Mouse (Mus musculus) yolk sac, embryonic 10.5 days (tissue): ENCODE data around the gene Ak2.

Source experiments
- DNase-seq: peaks from one replicate; pipeline ENCODE4 v3.0.0-alpha.2; 2017; ENCODE audit warnings: low spot score

Gene Ak2

DNA sequence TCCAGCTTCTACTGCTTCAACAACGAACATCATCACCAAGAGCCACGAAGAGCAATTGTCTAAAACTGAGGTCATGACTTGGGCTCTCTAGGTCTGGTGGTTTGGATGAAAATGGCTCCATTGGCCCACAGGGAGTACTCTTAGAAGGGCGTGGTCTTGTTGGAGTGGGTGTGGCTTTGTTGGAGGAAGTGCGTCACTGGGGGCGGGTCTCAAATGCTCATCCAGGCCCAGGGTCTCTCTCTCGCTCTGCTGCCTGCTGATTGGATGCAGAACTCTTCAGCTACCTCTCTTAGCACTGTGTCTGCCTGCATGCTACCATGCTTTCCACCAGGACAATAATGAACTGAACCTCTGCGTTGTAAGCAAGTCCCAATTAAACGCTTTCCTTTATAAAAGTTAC lies 17.1 kb upstream of the Ak2 start:
- no peak for DNase-seq

DNA sequence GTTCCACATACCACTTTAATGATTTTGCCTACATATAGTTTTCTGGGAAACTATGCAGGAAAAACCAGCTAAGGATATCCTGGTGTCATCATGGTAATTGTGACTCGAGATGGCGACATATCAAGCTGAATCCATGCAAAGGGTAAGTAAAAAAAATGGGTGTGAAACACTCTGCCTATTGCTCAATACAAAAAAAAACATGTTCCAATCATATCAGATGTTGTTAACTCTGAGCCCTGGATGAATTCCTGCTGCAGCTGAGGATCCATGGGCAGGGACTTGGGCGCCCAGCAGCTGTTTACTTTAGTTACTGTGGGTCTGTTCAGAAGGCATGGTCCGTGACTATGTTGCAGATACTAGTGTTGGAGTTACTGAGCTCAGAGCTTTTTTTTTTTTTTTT lies 15.2 kb upstream of the Ak2 start:
- DNase-seq, result no peak

DNA sequence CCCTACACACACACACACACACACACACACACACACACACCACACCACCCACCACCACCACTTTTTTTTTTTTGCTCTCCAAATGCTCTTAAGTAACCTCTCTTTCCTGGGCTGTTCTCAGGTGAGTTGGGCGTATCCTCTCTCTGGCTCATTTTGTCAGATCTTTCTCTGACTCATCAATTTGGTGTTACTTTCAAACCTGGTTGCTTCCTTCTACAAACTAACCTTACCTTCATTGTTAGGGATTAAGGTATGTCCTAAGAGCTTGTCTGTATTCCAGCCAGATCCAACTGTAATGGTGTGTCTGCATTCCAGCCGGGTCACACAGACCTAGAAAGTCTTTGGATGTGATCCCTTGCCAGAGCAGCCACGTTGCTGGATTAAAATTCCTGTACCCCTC lies 14.5 kb upstream of the Ak2 start:
- no peak for DNase-seq

DNA sequence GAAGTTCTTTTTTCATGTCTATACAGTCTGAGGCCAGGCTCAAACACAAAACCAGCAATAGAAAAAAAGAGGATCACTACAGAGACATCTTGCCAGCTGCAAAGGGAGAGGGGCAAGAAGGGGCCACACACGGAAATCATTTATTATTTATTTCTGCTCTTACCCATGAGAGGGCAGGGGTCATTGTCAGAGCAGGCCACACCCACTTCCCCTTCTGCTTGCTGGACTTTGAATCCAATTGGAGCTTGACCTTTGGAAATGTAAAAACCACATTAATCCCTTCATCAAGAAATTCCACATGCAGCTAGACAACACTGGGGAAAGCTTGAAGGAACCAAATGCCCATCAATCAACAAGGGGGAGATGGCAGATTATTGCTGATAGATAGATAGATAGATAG lies 13.1 kb upstream of the Ak2 start:
- peak; percentile 28 for DNase-seq

DNA sequence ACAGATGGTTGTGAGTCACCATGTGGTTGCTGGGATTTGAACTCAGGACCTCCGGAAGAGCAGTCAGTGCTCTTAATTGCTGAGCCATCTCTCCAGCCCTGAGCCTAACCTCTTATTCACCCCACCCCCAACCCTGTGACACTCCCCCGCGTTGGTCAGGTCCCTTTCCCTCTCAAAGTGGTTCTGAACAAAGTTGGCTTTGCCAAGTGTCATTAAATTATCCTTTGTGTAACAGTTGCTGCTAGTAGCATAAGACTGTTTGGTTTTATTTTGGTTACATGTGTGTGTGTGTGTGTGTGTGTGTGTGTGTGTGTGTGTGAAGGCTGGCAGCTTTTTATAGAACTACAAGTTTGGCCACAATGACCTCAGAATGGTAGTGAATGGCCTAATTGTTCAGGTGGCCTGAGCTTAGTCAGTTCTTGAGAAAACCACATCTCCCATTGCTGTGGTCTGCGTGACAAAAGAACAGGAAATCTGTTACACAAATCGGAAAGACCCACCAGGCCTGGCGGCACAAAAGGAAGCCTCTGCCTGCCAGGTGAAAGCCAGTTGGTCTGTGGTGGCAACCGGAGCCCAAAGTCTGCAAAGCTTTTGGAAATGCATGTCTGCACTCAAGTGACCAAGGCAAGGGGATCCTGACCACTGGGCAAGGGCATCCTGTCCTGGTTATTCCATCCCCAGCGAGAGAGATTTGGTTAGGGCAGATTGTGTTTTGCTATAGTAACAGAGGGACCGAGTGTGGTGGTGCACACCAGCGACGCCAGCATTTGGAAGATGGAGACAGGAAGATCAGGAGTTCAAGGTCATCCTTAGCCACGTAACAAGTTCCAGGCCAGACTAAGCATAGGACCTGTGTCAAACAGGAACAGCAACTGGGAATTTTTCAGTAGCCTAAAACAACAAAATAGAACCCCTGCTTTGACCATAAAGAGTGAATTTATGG lies 10.6 kb upstream of the Ak2 start:
- DNase-seq, result no peak

DNA sequence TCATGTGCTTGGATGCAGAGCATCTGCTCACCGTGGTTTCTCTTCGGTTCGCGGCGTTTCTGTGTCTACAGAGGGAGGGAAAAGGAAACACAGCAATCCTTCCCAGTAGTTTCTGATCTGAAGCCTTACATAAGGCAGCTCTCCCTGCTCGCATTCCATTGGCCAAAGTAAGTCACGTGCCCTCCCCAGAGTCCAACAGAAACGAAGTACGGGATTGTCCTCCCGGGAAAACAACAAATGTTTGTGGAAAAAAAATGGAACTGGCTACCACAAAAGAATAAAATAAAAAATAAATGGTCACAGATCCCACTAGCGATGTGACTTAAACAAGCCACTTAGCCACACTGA lies 10.0 kb upstream of the Ak2 start:
- no peak for DNase-seq

DNA sequence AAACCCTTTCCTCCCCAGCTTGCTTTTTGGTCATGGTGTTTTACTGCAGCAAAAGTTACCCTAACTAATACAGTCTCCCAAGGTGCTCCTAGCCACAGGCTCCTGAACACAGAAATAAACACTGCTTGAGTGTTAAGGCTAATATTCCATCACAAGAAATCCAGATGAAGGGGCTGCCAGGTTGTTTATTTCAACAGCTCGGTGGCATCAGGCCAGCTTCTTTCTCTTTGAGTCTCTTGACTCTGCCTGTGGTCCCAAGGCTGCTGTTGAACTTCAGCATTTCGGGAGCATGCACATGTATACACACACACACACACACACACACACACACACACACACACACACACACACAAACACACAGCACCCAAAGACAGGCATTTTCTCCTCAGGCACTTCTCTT lies 8.6 kb upstream of the Ak2 start:
- no peak for DNase-seq

DNA sequence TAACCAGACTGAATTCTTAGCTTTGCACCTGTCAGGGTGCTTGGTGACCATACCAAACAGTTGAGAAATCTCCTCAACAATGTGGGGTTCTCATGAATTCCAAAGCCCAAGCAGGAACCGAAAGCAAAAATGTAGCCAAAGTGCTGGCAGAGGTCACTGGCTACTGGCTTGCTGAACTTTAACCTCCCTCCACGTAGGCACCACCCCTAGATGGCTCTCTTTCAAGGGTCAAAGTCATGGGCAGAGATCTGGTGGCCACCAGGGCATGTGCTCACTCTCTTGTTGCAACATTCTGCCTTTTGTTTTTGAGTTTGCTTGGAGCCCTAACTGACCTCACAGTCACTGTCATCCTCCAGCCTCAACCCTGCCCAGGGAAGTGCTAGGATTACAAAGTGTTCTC lies 8.1 kb upstream of the Ak2 start:
- DNase-seq, result peak; percentile 51

DNA sequence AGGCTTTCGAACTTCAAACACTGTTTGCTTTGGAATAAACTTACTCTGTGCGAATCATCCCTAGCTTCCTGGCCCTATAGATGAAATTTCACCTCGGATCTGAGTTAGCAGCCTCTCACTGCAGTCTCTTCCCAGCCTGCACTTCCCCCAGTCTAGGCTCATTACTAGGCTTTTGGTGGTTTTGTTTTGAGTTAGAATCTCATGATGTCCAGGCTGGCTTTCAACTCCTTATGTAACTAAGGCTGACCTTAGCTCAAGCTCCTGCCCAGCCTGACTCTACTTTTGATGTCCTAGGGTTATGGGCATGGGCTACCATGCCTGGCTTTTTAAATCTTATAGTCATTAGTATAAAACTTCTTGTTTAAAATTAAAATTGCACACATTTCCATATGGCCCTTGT lies 7.2 kb upstream of the Ak2 start:
- DNase-seq, result no peak

DNA sequence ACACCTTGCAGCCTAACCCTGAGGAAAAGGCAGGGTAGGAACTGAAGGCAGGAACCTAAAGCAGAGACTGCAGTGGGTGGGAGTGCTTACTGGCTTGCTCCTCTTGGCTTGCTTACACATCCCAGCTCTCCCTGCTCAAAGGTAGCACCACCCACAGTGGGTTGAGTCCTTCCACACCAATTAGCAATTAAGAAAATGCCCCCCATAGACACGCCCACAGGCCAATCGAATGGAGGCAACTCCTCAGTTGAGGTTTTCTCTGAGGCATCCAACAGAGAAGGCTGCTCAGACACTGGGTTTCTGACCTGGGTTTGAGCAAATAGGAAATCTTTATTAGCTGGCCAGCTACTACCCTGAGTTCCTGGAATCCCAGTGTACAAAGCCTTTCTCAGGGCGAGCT lies 2.8 kb upstream of the Ak2 start:
- no peak for DNase-seq

DNA sequence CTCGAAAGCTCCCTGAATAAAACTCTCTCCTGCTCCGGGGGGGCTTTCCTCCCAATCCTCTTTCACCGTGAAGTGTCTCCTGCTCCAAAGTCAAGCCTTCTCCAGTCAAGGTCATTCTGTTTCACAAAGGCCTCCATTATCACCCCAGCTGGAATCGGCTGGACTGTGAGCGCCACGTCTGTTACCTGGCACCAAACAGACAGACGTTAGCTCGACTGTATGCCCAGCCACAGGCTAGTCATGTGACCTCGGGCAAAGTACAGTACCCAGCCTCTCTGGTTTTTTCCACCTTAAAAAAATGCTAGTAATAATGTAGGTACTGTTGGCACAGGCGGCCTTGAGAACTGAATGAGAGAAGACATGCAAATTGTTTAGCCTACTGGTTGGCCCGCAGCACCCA lies 2.1 kb upstream of the Ak2 start:
- no peak for DNase-seq

DNA sequence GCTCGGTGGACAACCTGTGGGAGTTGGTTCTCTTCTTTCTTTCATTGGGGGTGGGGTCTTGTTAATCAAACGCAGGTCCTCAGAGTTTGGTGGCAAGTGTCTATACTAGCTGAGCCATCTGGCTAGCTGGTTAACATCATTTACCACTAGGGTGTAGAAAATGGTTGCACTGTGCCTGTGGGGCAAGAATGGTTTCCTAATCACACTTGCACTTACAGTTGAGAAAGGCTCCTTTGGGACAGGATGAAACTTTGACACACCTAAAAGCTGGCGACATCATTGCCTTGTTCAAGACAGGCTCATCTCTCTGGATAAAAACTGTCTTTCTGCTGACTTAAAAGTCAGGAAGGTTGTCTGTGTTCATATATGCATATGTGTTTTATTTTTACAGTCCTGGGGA lies 418 bp downstream of the Ak2 start:
- no peak for DNase-seq

DNA sequence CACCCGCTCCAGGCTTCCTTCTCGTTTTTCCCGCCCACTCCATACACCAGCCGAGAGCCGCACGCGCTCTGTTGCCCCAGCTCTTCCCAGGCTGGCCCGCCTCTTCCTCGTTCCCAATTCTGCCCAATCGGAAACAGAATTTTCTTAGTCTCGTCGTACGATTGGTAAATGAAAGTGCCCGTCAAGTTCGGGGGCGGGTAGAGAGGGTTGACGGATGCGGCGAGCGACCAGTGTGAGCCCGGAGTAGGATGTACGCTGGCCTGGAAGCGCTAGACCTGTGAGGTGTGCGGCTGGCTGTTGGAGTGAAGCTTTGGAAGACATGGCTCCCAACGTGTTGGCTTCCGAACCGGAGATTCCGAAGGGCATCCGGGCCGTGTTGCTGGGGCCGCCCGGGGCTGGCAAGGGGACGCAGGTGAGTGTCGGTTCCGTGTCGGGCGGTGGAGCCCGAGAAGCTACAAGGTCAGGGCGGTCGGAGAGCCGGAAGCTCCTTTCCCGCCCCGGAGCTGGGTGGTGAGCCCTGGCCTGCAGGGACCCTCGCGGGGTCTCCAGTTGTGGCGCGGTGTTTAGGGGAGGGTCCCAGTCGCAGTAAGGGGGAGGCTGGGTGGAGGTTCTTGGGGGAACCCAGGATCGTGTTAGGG lies 1.4 kb downstream of the Ak2 start:
- peak; percentile 99 for DNase-seq

DNA sequence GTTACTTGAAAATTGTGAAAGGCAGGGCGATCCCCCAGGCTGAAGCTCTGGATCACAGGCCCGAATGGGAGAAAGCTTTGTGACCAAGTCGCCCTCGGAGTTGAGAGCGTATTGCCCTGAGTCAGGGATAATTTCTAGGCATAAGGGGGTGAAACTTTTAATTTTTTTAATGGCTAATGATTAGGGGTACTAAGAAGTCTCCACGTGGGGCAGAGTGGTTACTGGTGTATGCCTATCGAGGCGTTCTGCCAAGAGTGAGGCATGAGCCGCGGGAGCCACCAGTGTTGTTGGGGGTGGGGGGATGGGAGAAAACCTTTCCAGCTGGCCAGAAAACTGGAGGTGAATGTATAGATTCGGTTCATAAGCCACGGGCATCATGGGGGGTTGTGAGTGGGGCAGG lies 1.9 kb downstream of the Ak2 start:
- DNase-seq, result no peak

DNA sequence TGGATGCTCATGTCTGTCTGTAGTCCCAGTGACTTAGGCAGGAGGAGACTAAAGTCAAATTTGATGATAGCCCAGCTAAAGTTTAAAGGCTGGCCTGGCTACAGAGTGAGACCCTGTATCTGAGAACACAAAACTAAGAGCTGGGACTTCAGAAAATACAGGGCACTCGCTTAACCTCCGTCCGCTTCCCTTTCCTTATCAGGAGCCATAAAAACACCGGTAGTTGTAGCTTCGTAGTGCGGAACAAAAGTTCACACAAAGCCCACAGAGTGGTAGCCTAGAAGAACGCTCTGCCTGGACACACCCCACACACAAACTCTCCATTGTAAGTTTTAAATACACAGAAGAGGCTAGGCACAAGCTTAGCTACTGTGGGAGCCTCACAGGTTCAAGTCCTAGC lies 3.5 kb downstream of the Ak2 start:
- DNase-seq, result no peak

DNA sequence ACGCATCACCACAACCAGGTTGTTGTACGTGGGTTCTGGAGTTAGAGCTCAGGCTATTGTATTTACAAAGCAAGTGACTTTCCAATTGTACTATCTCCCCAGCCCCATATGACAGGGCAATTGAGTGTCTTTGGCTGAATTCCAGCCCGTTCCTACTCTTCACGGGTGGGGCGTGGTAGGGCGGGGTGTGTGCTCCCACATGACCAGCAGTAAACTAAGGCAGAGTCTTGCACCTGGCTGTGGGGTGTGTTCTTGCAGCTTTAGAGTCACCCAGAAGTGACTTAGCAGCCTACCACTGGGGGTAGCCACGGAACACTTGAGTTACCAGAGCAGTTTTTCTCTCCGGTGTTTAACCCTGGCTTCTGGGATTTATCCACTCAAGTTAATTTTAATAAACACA lies 5.5 kb downstream of the Ak2 start:
- no peak for DNase-seq

DNA sequence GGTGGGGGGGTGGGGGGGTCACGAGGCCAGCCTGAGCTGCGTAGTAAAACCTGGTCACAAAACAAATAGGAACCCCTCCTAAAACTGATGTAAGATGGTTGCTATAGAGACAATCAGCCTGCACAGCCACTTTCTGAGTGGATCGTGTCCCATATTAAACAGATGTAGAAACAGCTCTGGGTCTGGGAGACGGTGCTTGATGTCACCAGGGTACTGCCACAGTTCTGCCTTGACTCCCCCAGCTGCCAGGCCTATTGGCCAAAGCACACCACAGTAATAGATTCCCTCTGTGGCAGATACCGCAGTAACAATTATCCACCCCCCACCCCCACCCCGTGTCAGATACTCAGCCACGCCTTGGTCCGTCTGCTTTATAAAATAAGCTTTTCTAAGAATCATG lies 6.6 kb downstream of the Ak2 start:
- no peak for DNase-seq

DNA sequence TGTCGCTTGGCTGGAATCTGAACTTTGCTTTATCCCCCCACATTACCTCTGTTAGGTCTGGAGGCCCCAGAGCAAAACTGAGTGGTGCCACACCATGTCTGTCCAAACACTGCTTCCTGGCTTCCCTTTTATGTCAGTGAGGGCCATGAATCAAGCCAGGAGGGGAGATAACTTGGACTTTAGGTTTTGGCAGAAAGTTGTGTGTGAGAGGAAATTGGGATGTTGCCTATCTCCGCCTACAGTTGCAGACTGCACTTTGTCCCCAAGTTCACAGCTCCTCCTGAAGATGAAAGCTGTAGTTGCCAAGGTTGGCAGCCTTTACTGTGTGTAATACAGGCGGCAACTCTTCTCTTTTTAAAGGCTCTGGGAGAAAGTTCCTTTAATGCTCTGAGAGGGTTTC lies 9.0 kb downstream of the Ak2 start:
- DNase-seq, result no peak

DNA sequence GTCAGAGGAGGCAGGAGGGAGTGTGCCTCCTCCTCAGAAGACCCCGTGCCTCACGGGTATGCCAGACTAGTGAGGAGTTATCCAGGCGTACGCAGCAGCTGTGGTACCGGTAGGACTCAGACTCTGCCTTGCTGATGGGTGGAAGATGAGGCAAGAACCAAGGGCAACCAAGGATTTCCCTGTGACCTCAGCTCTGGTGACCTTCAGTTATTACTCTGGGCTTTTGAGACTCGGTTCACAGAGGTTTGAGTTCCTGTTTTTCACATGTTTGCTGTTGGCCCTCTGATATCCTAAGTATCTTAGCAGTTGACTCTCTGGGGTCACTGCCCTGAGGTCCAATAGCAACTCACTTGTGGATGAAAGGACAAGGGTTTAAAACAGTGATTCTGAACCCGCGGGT lies 12.0 kb downstream of the Ak2 start:
- no peak for DNase-seq

DNA sequence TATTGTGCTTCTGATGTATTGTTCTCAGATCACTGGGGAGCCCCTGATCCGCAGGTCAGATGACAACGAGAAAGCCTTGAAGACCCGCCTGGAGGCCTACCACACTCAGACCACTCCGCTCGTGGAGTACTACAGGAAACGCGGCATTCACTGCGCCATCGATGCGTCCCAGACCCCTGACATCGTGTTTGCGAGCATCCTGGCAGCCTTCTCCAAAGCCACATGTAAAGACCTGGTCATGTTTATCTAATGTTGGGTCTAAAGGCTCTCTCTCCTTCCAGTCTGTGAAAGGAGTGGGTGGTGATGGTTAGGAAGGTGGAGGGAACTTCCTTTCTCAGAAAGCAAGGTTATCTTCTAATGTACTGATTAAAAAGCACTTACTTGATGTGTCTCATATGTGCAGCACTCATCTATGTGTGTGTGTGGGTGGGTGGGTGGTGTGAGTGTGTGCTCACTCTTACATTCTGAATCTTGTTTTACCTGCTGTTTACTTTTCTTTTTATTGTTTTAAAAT lies 16.3 kb downstream of the Ak2 start:
- no peak for DNase-seq

DNA sequence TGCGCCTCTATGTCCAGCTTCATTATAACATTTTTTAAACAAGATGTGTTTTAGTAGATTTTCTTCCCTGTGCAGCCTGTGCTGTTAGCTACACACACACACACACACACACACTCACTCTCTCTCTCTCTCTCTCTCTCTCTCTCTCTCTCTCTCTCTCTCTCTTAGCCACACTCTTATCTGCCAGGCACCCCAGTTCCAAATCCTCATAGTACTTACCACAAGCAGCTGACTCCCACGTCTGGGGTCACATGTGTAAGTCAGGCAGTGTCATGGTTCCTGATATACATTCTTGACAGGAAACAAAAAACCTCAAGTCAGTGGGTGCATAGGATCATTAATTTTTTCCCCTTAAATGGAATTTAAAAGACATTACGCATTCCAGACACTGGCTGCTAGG lies 16.9 kb downstream of the Ak2 start:
- no peak for DNase-seq

DNA sequence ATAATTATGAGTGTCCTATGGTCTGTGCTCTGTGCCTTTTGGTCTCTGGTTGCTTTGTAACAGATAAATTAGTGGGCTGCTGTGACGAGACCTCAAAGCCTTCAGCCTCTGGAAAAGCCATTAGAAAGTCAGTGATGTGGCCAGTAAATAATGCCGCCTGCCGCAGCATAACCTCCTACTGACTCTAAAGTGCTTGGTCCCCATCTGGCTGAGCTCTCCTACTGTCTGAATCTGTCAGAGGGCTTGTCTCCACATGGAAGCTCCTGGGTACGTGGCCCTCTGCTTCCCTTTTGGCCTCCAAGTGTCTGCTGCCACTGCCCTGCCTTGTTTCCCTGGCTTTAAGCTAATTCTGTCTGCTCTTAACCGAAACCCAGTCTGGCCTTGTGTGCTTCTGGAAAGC lies 17.8 kb downstream of the Ak2 start:
- DNase-seq, result no peak

DNA sequence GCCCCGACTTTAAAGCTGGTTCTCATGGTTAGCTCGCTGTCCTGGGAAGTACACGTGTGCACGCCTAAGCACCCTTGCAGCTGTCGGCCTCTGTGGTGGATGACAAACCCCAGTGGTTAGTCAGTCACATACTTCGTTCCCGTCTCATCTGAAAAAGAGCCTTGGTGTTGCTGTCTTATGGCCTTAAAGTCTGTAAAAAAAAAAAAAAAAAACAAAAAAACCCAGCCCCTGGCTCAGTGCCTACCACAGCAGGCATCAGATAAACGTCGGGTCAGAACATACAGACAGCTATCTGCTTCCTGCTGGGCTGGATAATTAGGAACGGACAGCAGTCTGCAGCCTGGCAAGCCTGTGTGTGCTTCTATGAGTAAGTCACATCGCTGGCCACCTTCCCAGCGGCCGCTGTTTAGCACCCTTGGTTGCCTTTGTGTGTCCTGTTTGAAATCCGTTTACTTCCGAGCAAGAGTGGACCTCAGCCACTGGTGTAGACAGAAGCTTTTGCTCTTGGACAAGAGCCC lies 19.9 kb downstream of the Ak2 start:
- DNase-seq, result no peak
